Mouse (Mus musculus): ENCODE data around the gene Lancl1. TPM values are rescaled to one million over a fixed set of nuclear protein-coding genes. Genes with fewer than 3 reads are reported as not detected.

Lancl1 gene
- polyA plus RNA-seq, 1 experiment, result 18.1 TPM

GRCm38 (mm10) chr1:67000484-67000883 is 38.2 kb downstream of the Lancl1 start:
- 38% methylated on average over 3 of the region's 3 CpGs for WGBS
- H3K4me1 ChIP-seq (ENCODE audit: control insufficient read depth, insufficient read depth, insufficient read length, low read length), result no peaks in the 10 kb centered on the region; the same call in 1 of the 2 replicates
- no peak overlapping the region for H3K4me3 ChIP-seq (ENCODE audit: low read depth, low read length)
- no peak for TF ChIP-seq POLR2A (IDR thresholded peaks at IDR 0.05; ENCODE audit: low read depth, low read length)
- no peaks in the 10 kb centered on the region for H3K27me3 ChIP-seq (ENCODE audit: control insufficient read depth, insufficient read depth, low read length)
- H3K27ac ChIP-seq (ENCODE audit: insufficient read depth, low read depth, low read length), result no peak overlapping the region
- peaks cover 9% of the 10 kb centered on the region for H3K36me3 ChIP-seq (ENCODE audit: control insufficient read depth, insufficient read depth, low read length)

GRCm38 (mm10) chr1:66998601-66999000 is 40.1 kb downstream of the Lancl1 start:
- Histone ChIP-seq H3K4me1 (ENCODE audit: control insufficient read depth, insufficient read depth, insufficient read length, low read length) (no peaks in the 10 kb centered on the region; the same call in 1 of the 2 replicates), H3K4me3 (ENCODE audit: low read depth, low read length) (no peak overlapping the region), H3K36me3 (ENCODE audit: control insufficient read depth, insufficient read depth, low read length) (0 out of 2 replicates have a peak, but pooled peaks cover 1% of the 10 kb centered on the region), H3K27ac (ENCODE audit: insufficient read depth, low read depth, low read length) (no peak overlapping the region), H3K27me3 (ENCODE audit: control insufficient read depth, insufficient read depth, low read length) (no peaks in the 10 kb centered on the region)
- TF ChIP-seq CTCF (IDR thresholded peaks at IDR 0.05; ENCODE audit: extremely low read depth, insufficient read length, insufficient replicate concordance, low read depth, low read length), result no peak
- TF ChIP-seq POLR2A (IDR thresholded peaks at IDR 0.05; ENCODE audit: low read depth, low read length), result no peak
- WGBS, result 80% methylated on average over 1 of the region's 1 CpGs

- no peak for TF ChIP-seq CTCF (IDR thresholded peaks at IDR 0.05; ENCODE audit: extremely low read depth, insufficient read length, insufficient replicate concordance, low read depth, low read length)
- TF ChIP-seq POLR2A (IDR thresholded peaks at IDR 0.05; ENCODE audit: low read depth, low read length), result no peak
- H3K27ac ChIP-seq (ENCODE audit: insufficient read depth, low read depth, low read length), result no peak overlapping the region
- H3K4me3 ChIP-seq (ENCODE audit: low read depth, low read length), result no peak overlapping the region
- no peaks in the 10 kb centered on the region for H3K36me3 ChIP-seq (ENCODE audit: control insufficient read depth, insufficient read depth, low read length)
- H3K4me1 ChIP-seq (ENCODE audit: control insufficient read depth, insufficient read depth, insufficient read length, low read length), result no peaks in the 10 kb centered on the region; the same call in 1 of the 2 replicates
- no peaks in the 10 kb centered on the region for H3K27me3 ChIP-seq (ENCODE audit: control insufficient read depth, insufficient read depth, low read length)
- 91% methylated on average over 4 of the region's 4 CpGs for WGBS
Measured at GRCm38 (mm10) chr1:66998188-66998587, 40.5 kb downstream of the Lancl1 start.

GRCm38 (mm10) chr1:66996819-66997218 is 41.9 kb downstream of the Lancl1 start:
- no peaks in the 10 kb centered on the region; the same call in 1 of the 2 replicates for H3K4me1 ChIP-seq (ENCODE audit: control insufficient read depth, insufficient read depth, insufficient read length, low read length)

GRCm38 (mm10) chr1:66992764-66993163 is 45.9 kb downstream of the Lancl1 start:
- no peaks in the 10 kb centered on the region for H3K27me3 ChIP-seq (ENCODE audit: control insufficient read depth, insufficient read depth, low read length)
- no peaks in the 10 kb centered on the region for H3K36me3 ChIP-seq (ENCODE audit: control insufficient read depth, insufficient read depth, low read length)
- no peak overlapping the region for H3K4me3 ChIP-seq (ENCODE audit: low read depth, low read length)
- H3K27ac ChIP-seq (ENCODE audit: insufficient read depth, low read depth, low read length), result no peak overlapping the region
- no peak for TF ChIP-seq CTCF (IDR thresholded peaks at IDR 0.05; ENCODE audit: extremely low read depth, insufficient read length, insufficient replicate concordance, low read depth, low read length)
- TF ChIP-seq POLR2A (IDR thresholded peaks at IDR 0.05; ENCODE audit: low read depth, low read length), result no peak
- H3K4me1 ChIP-seq (ENCODE audit: control insufficient read depth, insufficient read depth, insufficient read length, low read length), result peaks cover 3% of the 10 kb centered on the region; the same call in 1 of the 2 replicates

More at GRCm38 (mm10) chr1:66996819-66997218, 41.9 kb downstream of the Lancl1 start:
- Histone ChIP-seq H3K4me3 (ENCODE audit: low read depth, low read length) (no peak overlapping the region), H3K27me3 (ENCODE audit: control insufficient read depth, insufficient read depth, low read length) (no peaks in the 10 kb centered on the region), H3K36me3 (ENCODE audit: control insufficient read depth, insufficient read depth, low read length) (no peaks in the 10 kb centered on the region), H3K27ac (ENCODE audit: insufficient read depth, low read depth, low read length) (no peak overlapping the region)
- 29% methylated on average over 2 of the region's 2 CpGs for WGBS
- TF ChIP-seq POLR2A (IDR thresholded peaks at IDR 0.05; ENCODE audit: low read depth, low read length) (no peak), CTCF (IDR thresholded peaks at IDR 0.05; ENCODE audit: extremely low read depth, insufficient read length, insufficient replicate concordance, low read depth, low read length) (no peak)

GRCm38 (mm10) chr1:66987558-66988190 is 51.0 kb downstream of the Lancl1 start:
- Histone ChIP-seq H3K4me1 (ENCODE audit: control insufficient read depth, insufficient read depth, insufficient read length, low read length) (peaks cover 3% of the 10 kb centered on the region; the same call in 1 of the 2 replicates), H3K27me3 (ENCODE audit: control insufficient read depth, insufficient read depth, low read length) (no peaks in the 10 kb centered on the region), H3K27ac (ENCODE audit: insufficient read depth, low read depth, low read length) (no peak overlapping the region), H3K4me3 (ENCODE audit: low read depth, low read length) (peak overlapping the region; percentile 26; the same call in 1 of the 2 replicates), H3K36me3 (ENCODE audit: control insufficient read depth, insufficient read depth, low read length) (no peaks in the 10 kb centered on the region)
- TF ChIP-seq CTCF (IDR thresholded peaks at IDR 0.05; ENCODE audit: extremely low read depth, insufficient read length, insufficient replicate concordance, low read depth, low read length) (no peak), POLR2A (IDR thresholded peaks at IDR 0.05; ENCODE audit: low read depth, low read length) (no peak)
- 23% methylated on average over 18 of the region's 18 CpGs for WGBS

GRCm38 (mm10) chr1:66985906-66986305 is 52.8 kb downstream of the Lancl1 start:
- Histone ChIP-seq H3K27me3 (ENCODE audit: control insufficient read depth, insufficient read depth, low read length) (no peaks in the 10 kb centered on the region), H3K36me3 (ENCODE audit: control insufficient read depth, insufficient read depth, low read length) (no peaks in the 10 kb centered on the region), H3K27ac (ENCODE audit: insufficient read depth, low read depth, low read length) (no peak overlapping the region), H3K4me3 (ENCODE audit: low read depth, low read length) (no peak overlapping the region), H3K4me1 (ENCODE audit: control insufficient read depth, insufficient read depth, insufficient read length, low read length) (peaks cover 3% of the 10 kb centered on the region; the same call in 1 of the 2 replicates)
- WGBS, result 78% methylated on average over 4 of the region's 4 CpGs
- TF ChIP-seq CTCF (IDR thresholded peaks at IDR 0.05; ENCODE audit: extremely low read depth, insufficient read length, insufficient replicate concordance, low read depth, low read length), result no peak
- TF ChIP-seq POLR2A (IDR thresholded peaks at IDR 0.05; ENCODE audit: low read depth, low read length), result no peak

Measured in small intestine, adult 2 months (tissue).